Mouse (Mus musculus): ENCODE data around the gene Ier2. TPM values are rescaled to one million over a fixed set of nuclear protein-coding genes. Genes with fewer than 3 reads are reported as not detected.

Ier2 gene
- total and polyA plus RNA-seq, 3 experiments = 43.1 to 112 (median 64.9) TPM

DNA sequence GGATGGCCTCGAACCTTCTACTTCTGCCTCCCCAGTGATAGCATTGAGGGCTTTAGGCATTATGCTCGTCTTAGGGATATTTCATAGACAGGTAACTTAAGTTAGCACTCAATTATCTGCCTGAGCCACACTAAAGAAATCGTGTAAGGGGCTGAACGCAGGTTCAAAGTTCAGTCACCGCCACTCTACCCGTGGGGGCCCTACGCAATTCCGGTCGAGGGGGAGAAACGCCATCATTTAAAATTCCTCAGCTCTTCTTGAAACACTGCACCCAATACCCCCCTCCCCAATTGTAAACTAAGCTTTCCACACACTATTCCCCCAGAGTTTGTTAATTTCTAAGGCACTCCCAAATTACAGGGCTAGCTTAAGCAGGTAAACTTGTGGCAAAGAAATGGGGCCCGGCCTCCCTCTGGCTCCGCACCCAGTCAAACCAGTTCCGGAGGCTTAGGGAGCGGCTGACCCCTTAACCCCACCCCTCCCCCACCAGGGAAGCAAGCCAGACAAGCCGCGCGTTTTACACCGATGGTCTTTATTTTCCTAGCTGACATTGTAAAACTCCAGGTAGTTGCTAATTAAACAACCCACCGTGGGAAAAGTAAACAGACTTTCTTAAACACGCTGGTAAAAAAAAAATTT lies 1.7 kb downstream of the Ier2 start:
- TF ChIP-seq CTCF (IDR thresholded peaks at IDR 0.05; ENCODE audit: low read depth, low read length) (no peak), TAL1 (conservative IDR thresholded peaks at IDR 0.05; ENCODE audit: low read depth, low read length) (no peak), GATA2 (IDR thresholded peaks at IDR 0.05; ENCODE audit: borderline replicate concordance, low read depth, low read length) (no peak), GATA1 (IDR thresholded peaks at IDR 0.05; ENCODE audit: borderline replicate concordance, low read length) (no peak), POLR2AphosphoS5 (IDR thresholded peaks at IDR 0.05; ENCODE audit: insufficient replicate concordance, low read depth, low read length) (no peak)
- H3K9me3 ChIP-seq (replicated peaks) = no peaks in the 10 kb centered on the region
- H3K27me3 ChIP-seq (ENCODE audit: insufficient read depth, low read length) = no peaks in the 10 kb centered on the region
- H3K4me1 ChIP-seq (ENCODE audit: insufficient read depth, low read depth, low read length) = peaks cover 59% of the 10 kb centered on the region
- no peak for ATAC-seq (ENCODE audit: extremely low read depth, insufficient number of reproducible peaks, low FRiP score, poor library complexity, severe bottlenecking)
- peak; percentile 40 for DNase-seq (ENCODE audit: low spot score)
- H3K4me3 ChIP-seq (ENCODE audit: low read depth, low read length) = peak overlapping the region; percentile 83
- H3K36me3 ChIP-seq (replicated peaks) = peaks cover 16% of the 10 kb centered on the region

GRCm38 (mm10) chr8:84659936-84660818 lies 2.5 kb downstream of the Ier2 start:
- Histone ChIP-seq H3K36me3 (replicated peaks) (peaks cover 16% of the 10 kb centered on the region), H3K27me3 (ENCODE audit: insufficient read depth, low read length) (no peaks in the 10 kb centered on the region), H3K4me3 (ENCODE audit: low read depth, low read length) (peak overlapping the region; percentile 83), H3K4me1 (ENCODE audit: insufficient read depth, low read depth, low read length) (peaks cover 59% of the 10 kb centered on the region), H3K9me3 (replicated peaks) (no peaks in the 10 kb centered on the region)
- DNase-seq (ENCODE audit: low spot score) (peak; percentile 74), ATAC-seq (ENCODE audit: extremely low read depth, insufficient number of reproducible peaks, low FRiP score, poor library complexity, severe bottlenecking) (peak; percentile 31)
- TF ChIP-seq POLR2AphosphoS5 (IDR thresholded peaks at IDR 0.05; ENCODE audit: insufficient replicate concordance, low read depth, low read length) (0 out of 2 replicates have a peak, but pooled peaks have one; percentile 60), TAL1 (conservative IDR thresholded peaks at IDR 0.05; ENCODE audit: low read depth, low read length) (no peak)

- H3K36me3 ChIP-seq (replicated peaks) = peaks cover 16% of the 10 kb centered on the region
- H3K9me3 ChIP-seq (replicated peaks) = no peaks in the 10 kb centered on the region
- no peak overlapping the region for H3K4me3 ChIP-seq (ENCODE audit: low read depth, low read length)
- DNase-seq (ENCODE audit: low spot score) = no peak
- ATAC-seq (ENCODE audit: extremely low read depth, insufficient number of reproducible peaks, low FRiP score, poor library complexity, severe bottlenecking) = no peak
- no peak for TF ChIP-seq GATA1 (IDR thresholded peaks at IDR 0.05; ENCODE audit: borderline replicate concordance, low read length)
- TF ChIP-seq TAL1 (conservative IDR thresholded peaks at IDR 0.05; ENCODE audit: low read depth, low read length) = no peak
- no peak for TF ChIP-seq CTCF (IDR thresholded peaks at IDR 0.05; ENCODE audit: low read depth, low read length)
- no peak for TF ChIP-seq GATA2 (IDR thresholded peaks at IDR 0.05; ENCODE audit: borderline replicate concordance, low read depth, low read length)
- no peak; the same call in 1 of the 2 replicates for TF ChIP-seq POLR2AphosphoS5 (IDR thresholded peaks at IDR 0.05; ENCODE audit: insufficient replicate concordance, low read depth, low read length)
- H3K27me3 ChIP-seq (ENCODE audit: insufficient read depth, low read length) = no peaks in the 10 kb centered on the region
- peaks cover 63% of the 10 kb centered on the region for H3K4me1 ChIP-seq (ENCODE audit: insufficient read depth, low read depth, low read length)
These were observed 3.7 kb downstream of the Ier2 start for GRCm38 (mm10) chr8:84658951-84659350.

- H3K4me3 ChIP-seq (ENCODE audit: low read depth, low read length) = peak overlapping the region; percentile 15; the same call in 1 of the 2 replicates
- ATAC-seq (ENCODE audit: extremely low read depth, insufficient number of reproducible peaks, low FRiP score, poor library complexity, severe bottlenecking) = no peak
- no peaks in the 10 kb centered on the region for H3K9me3 ChIP-seq (replicated peaks)
- DNase-seq (ENCODE audit: low spot score) = no peak
- H3K27me3 ChIP-seq (ENCODE audit: insufficient read depth, low read length) = no peaks in the 10 kb centered on the region
- TF ChIP-seq TAL1 (conservative IDR thresholded peaks at IDR 0.05; ENCODE audit: low read depth, low read length) = no peak
- TF ChIP-seq GATA1 (IDR thresholded peaks at IDR 0.05; ENCODE audit: borderline replicate concordance, low read length) = no peak
- TF ChIP-seq GATA2 (IDR thresholded peaks at IDR 0.05; ENCODE audit: borderline replicate concordance, low read depth, low read length) = no peak
- no peak for TF ChIP-seq CTCF (IDR thresholded peaks at IDR 0.05; ENCODE audit: low read depth, low read length)
- TF ChIP-seq POLR2AphosphoS5 (IDR thresholded peaks at IDR 0.05; ENCODE audit: insufficient replicate concordance, low read depth, low read length) = no peak
- H3K4me1 ChIP-seq (ENCODE audit: insufficient read depth, low read depth, low read length) = peaks cover 58% of the 10 kb centered on the region
- peaks cover 16% of the 10 kb centered on the region for H3K36me3 ChIP-seq (replicated peaks)
These were observed 5.0 kb downstream of the Ier2 start for GRCm38 (mm10) chr8:84657680-84658079.

GRCm38 (mm10) chr8:84657203-84657602 lies 5.4 kb downstream of the Ier2 start:
- no peak for DNase-seq (ENCODE audit: low spot score)
- peaks cover 16% of the 10 kb centered on the region for H3K36me3 ChIP-seq (replicated peaks)
- peak overlapping the region; percentile 72 for H3K4me3 ChIP-seq (ENCODE audit: low read depth, low read length)
- ATAC-seq (ENCODE audit: extremely low read depth, insufficient number of reproducible peaks, low FRiP score, poor library complexity, severe bottlenecking) = peak; percentile 12; the same call in 1 of the 2 replicates
- peaks cover 58% of the 10 kb centered on the region for H3K4me1 ChIP-seq (ENCODE audit: insufficient read depth, low read depth, low read length)
- H3K27me3 ChIP-seq (ENCODE audit: insufficient read depth, low read length) = no peaks in the 10 kb centered on the region
- H3K9me3 ChIP-seq (replicated peaks) = no peaks in the 10 kb centered on the region
- TF ChIP-seq POLR2AphosphoS5 (IDR thresholded peaks at IDR 0.05; ENCODE audit: insufficient replicate concordance, low read depth, low read length) (no peak), TAL1 (conservative IDR thresholded peaks at IDR 0.05; ENCODE audit: low read depth, low read length) (peak; percentile 37; the same call in 1 of the 2 replicates)

GRCm38 (mm10) chr8:84656641-84657126 lies 6.0 kb downstream of the Ier2 start:
- H3K36me3 ChIP-seq (replicated peaks) = peaks cover 11% of the 10 kb centered on the region
- no peak for TF ChIP-seq TAL1 (conservative IDR thresholded peaks at IDR 0.05; ENCODE audit: low read depth, low read length)
- TF ChIP-seq GATA2 (IDR thresholded peaks at IDR 0.05; ENCODE audit: borderline replicate concordance, low read depth, low read length) = no peak
- TF ChIP-seq GATA1 (IDR thresholded peaks at IDR 0.05; ENCODE audit: borderline replicate concordance, low read length) = no peak
- TF ChIP-seq POLR2AphosphoS5 (IDR thresholded peaks at IDR 0.05; ENCODE audit: insufficient replicate concordance, low read depth, low read length) = no peak
- TF ChIP-seq CTCF (IDR thresholded peaks at IDR 0.05; ENCODE audit: low read depth, low read length) = no peak
- peak overlapping the region; percentile 72 for H3K4me3 ChIP-seq (ENCODE audit: low read depth, low read length)
- DNase-seq (ENCODE audit: low spot score) (peak; percentile 88), ATAC-seq (ENCODE audit: extremely low read depth, insufficient number of reproducible peaks, low FRiP score, poor library complexity, severe bottlenecking) (peak; percentile 58)
- H3K9me3 ChIP-seq (replicated peaks) = no peaks in the 10 kb centered on the region
- H3K27me3 ChIP-seq (ENCODE audit: insufficient read depth, low read length) = no peaks in the 10 kb centered on the region
- H3K4me1 ChIP-seq (ENCODE audit: insufficient read depth, low read depth, low read length) = peaks cover 58% of the 10 kb centered on the region
